Mouse (Mus musculus) heart, embryonic 15.5 days (tissue): Measurements from ENCODE around the gene Terb2. TPM values are rescaled to one million over a fixed set of nuclear protein-coding genes. Genes with fewer than 3 reads are reported as not detected.
"Not testable (repeated sequence)": the region's sequence is repeated elsewhere in the genome, so short reads cannot be mapped to it uniquely, and the experiment has no call there.

Experiments
- ATAC-seq: fragments of 200-750 bp; cut with Nextera tagmentation; replicated peaks from 2 replicates; pipeline ENCODE4 v1.8.0; 2017; ENCODE audit warnings: low read depth, moderate TSS enrichment; ENCODE audit not compliant: insufficient number of reproducible peaks, insufficient read depth, low FRiP score
- H3K27ac ChIP-seq: fragments of 300-500 bp; sonication (generic); 2 replicates; pipeline ENCODE4 v1.5.1; 2015; ENCODE audit warnings: mild to moderate bottlenecking, inconsistent platforms
- H3K27me3 ChIP-seq: fragments of 300-500 bp; sonication (generic); 2 replicates; pipeline ENCODE4 v1.6.1; 2015; ENCODE audit warnings: inconsistent platforms
- H3K36me3 ChIP-seq: fragments of 300-500 bp; sonication (generic); 2 replicates; pipeline ENCODE4 v1.6.1; 2015; ENCODE audit warnings: mild to moderate bottlenecking, inconsistent platforms
- H3K4me1 ChIP-seq: fragments of 300-500 bp; sonication (generic); replicated peaks from 2 replicates; pipeline ENCODE4 v1.6.1; 2015; ENCODE audit warnings: inconsistent platforms
- H3K4me2 ChIP-seq: fragments of 300-500 bp; sonication (generic); 2 replicates; pipeline ENCODE4 v1.6.1; 2015; ENCODE audit warnings: inconsistent platforms, mild to moderate bottlenecking, moderate library complexity
- H3K4me3 ChIP-seq: fragments of 300-500 bp; sonication (generic); 2 replicates; pipeline ENCODE4 v1.5.1; 2015; ENCODE audit warnings: mild to moderate bottlenecking, inconsistent platforms
- H3K9ac ChIP-seq: fragments of 300-500 bp; sonication (generic); 2 replicates; pipeline ENCODE4 v1.6.1; 2015; ENCODE audit warnings: mild to moderate bottlenecking, inconsistent platforms
- H3K9me3 ChIP-seq: fragments of 300-500 bp; sonication (generic); replicated peaks from 2 replicates; pipeline ENCODE4 v1.6.1; 2016; ENCODE audit warnings: inconsistent platforms
- WGBS: fragments of 180-500 bp; shearing (Covaris S2); methylation state at CpG from one replicate; pipeline ENCODE4 v1.1.7; 2015; ENCODE audit warnings: mixed read lengths; 5-methylcytosine and 5-hydroxymethylcytosine counted together
- polyA plus RNA-seq: library from polyadenylated mRNA; unstranded; fragments of >200 nt; fragmentation: Nextera tagmentation; extraction: Ambion mirVana; gene quantifications from 2 replicates; pipeline ENCODE4 v1.2.1, GENCODE M21; 2015

Gene Terb2
- polyA plus RNA-seq, 1 experiment from 2014 or later, result not detected

- ATAC-seq, result no peak
- Histone ChIP-seq H3K27me3 (no peaks in the 10 kb centered on the region), H3K4me2 (no peak overlapping the region), H3K9ac (no peak overlapping the region), H3K4me3 (no peak overlapping the region), H3K27ac (no peak overlapping the region), H3K4me1 (no peaks in the 10 kb centered on the region), H3K9me3 (no peaks in the 10 kb centered on the region), H3K36me3 (no peaks in the 10 kb centered on the region)
- WGBS, result 57% methylated on average over 2 of the region's 2 CpGs
Measured at GRCm38 (mm10) chr2:122206440-122207107, 20.5 kb downstream of the Terb2 start.

GRCm38 (mm10) chr2:122210534-122211228 lies 24.6 kb downstream of the Terb2 start:
- no peaks in the 10 kb centered on the region for H3K4me1 ChIP-seq
- H3K9ac ChIP-seq, result no peak overlapping the region
- WGBS, result 78% methylated on average over 3 of the region's 3 CpGs
- H3K27me3 ChIP-seq, result no peaks in the 10 kb centered on the region
- ATAC-seq, result no peak
- no peaks in the 10 kb centered on the region for H3K9me3 ChIP-seq
- no peaks in the 10 kb centered on the region for H3K36me3 ChIP-seq
- no peak overlapping the region for H3K4me3 ChIP-seq
- H3K4me2 ChIP-seq, result no peak overlapping the region
- no peak overlapping the region for H3K27ac ChIP-seq

GRCm38 (mm10) chr2:122217075-122217474 lies 31.0 kb downstream of the Terb2 start:
- H3K4me2 ChIP-seq, H3K9me3 ChIP-seq, H3K9ac ChIP-seq, H3K36me3 ChIP-seq, H3K4me1 ChIP-seq, H3K27me3 ChIP-seq, H3K27ac ChIP-seq, H3K4me3 ChIP-seq, ATAC-seq: not testable (repeated sequence)
- WGBS, result 73% methylated on average over 4 of the region's 4 CpGs

- H3K36me3 ChIP-seq, result no peaks in the 10 kb centered on the region
- H3K4me1 ChIP-seq, result no peaks in the 10 kb centered on the region; the same call in 1 of the 2 replicates
- no peaks in the 10 kb centered on the region for H3K27me3 ChIP-seq
- H3K9ac ChIP-seq, result no peak overlapping the region
- no peak for ATAC-seq
- H3K9me3 ChIP-seq, result no peaks in the 10 kb centered on the region
- H3K4me3 ChIP-seq, result no peak overlapping the region
- H3K27ac ChIP-seq, result no peak overlapping the region
- no peak overlapping the region for H3K4me2 ChIP-seq
- WGBS, result 74% methylated on average over 2 of the region's 2 CpGs
Measured at GRCm38 (mm10) chr2:122218234-122218633, 32.2 kb downstream of the Terb2 start.

GRCm38 (mm10) chr2:122221378-122221777 lies 35.3 kb downstream of the Terb2 start:
- no peaks in the 10 kb centered on the region for H3K36me3 ChIP-seq
- H3K4me2 ChIP-seq, result no peak overlapping the region
- 26% methylated on average over 4 of the region's 4 CpGs for WGBS
- no peak overlapping the region for H3K9ac ChIP-seq
- H3K4me3 ChIP-seq, result no peak overlapping the region
- H3K9me3 ChIP-seq, result no peaks in the 10 kb centered on the region
- no peaks in the 10 kb centered on the region; the same call in 1 of the 2 replicates for H3K4me1 ChIP-seq
- no peaks in the 10 kb centered on the region for H3K27me3 ChIP-seq
- no peak for ATAC-seq
- no peak overlapping the region for H3K27ac ChIP-seq

- H3K9ac ChIP-seq, result no peak overlapping the region
- no peaks in the 10 kb centered on the region for H3K36me3 ChIP-seq
- no peaks in the 10 kb centered on the region; the same call in 1 of the 2 replicates for H3K4me1 ChIP-seq
- no peak overlapping the region for H3K27ac ChIP-seq
- H3K4me2 ChIP-seq, result no peak overlapping the region
- ATAC-seq, result no peak
- no peaks in the 10 kb centered on the region for H3K9me3 ChIP-seq
- H3K4me3 ChIP-seq, result no peak overlapping the region
- no peaks in the 10 kb centered on the region for H3K27me3 ChIP-seq
- 17% methylated on average over 5 of the region's 5 CpGs for WGBS
Measured at GRCm38 (mm10) chr2:122221798-122222197, 35.7 kb downstream of the Terb2 start.

GRCm38 (mm10) chr2:122222272-122222671 lies 36.2 kb downstream of the Terb2 start:
- Histone ChIP-seq H3K36me3 (no peaks in the 10 kb centered on the region), H3K27ac (no peak overlapping the region), H3K9me3 (no peaks in the 10 kb centered on the region), H3K9ac (no peak overlapping the region), H3K4me1 (no peaks in the 10 kb centered on the region; the same call in 1 of the 2 replicates), H3K27me3 (no peaks in the 10 kb centered on the region), H3K4me3 (no peak overlapping the region), H3K4me2 (no peak overlapping the region)
- ATAC-seq, result no peak
- WGBS, result 70% methylated on average over 5 of the region's 5 CpGs

GRCm38 (mm10) chr2:122223654-122224053 lies 37.6 kb downstream of the Terb2 start:
- no peaks in the 10 kb centered on the region; the same call in 1 of the 2 replicates for H3K4me1 ChIP-seq

GRCm38 (mm10) chr2:122230395-122230794 lies 44.3 kb downstream of the Terb2 start:
- WGBS, result 79% methylated on average over 6 of the region's 6 CpGs
- Histone ChIP-seq H3K9ac (no peak overlapping the region), H3K4me2 (no peak overlapping the region), H3K4me3 (no peak overlapping the region), H3K27me3 (no peaks in the 10 kb centered on the region), H3K27ac (no peak overlapping the region), H3K9me3 (no peaks in the 10 kb centered on the region), H3K36me3 (no peaks in the 10 kb centered on the region), H3K4me1 (peaks cover 6% of the 10 kb centered on the region)
- no peak for ATAC-seq

More at GRCm38 (mm10) chr2:122223654-122224053, 37.6 kb downstream of the Terb2 start:
- H3K9me3 ChIP-seq, result no peaks in the 10 kb centered on the region
- H3K36me3 ChIP-seq, result no peaks in the 10 kb centered on the region
- H3K27me3 ChIP-seq, result no peaks in the 10 kb centered on the region
- H3K27ac ChIP-seq, result no peak overlapping the region
- H3K4me3 ChIP-seq, result no peak overlapping the region
- ATAC-seq, result no peak
- H3K4me2 ChIP-seq, result no peak overlapping the region
- no peak overlapping the region for H3K9ac ChIP-seq

- no peak overlapping the region for H3K9ac ChIP-seq
- WGBS, result 81% methylated on average over 9 of the region's 9 CpGs
- ATAC-seq, result no peak
Measured at GRCm38 (mm10) chr2:122231616-122232015, 45.5 kb downstream of the Terb2 start.

GRCm38 (mm10) chr2:122233341-122233740 lies 47.3 kb downstream of the Terb2 start:
- no peak for ATAC-seq
- peak overlapping the region; percentile 66; the same call in 1 of the 2 replicates for H3K4me3 ChIP-seq
- WGBS, result 54% methylated on average over 5 of the region's 5 CpGs

More at GRCm38 (mm10) chr2:122231616-122232015, 45.5 kb downstream of the Terb2 start:
- Histone ChIP-seq H3K4me2 (no peak overlapping the region), H3K27ac (no peak overlapping the region), H3K4me1 (peaks cover 10% of the 10 kb centered on the region), H3K9me3 (no peaks in the 10 kb centered on the region), H3K27me3 (no peaks in the 10 kb centered on the region), H3K4me3 (no peak overlapping the region), H3K36me3 (no peaks in the 10 kb centered on the region)

More at GRCm38 (mm10) chr2:122233341-122233740, 47.3 kb downstream of the Terb2 start:
- Histone ChIP-seq H3K4me1 (peaks cover 17% of the 10 kb centered on the region), H3K27ac (no peak overlapping the region), H3K9me3 (no peaks in the 10 kb centered on the region), H3K36me3 (no peaks in the 10 kb centered on the region), H3K4me2 (peak overlapping the region; percentile 81; the same call in 1 of the 2 replicates), H3K27me3 (no peaks in the 10 kb centered on the region), H3K9ac (no peak overlapping the region)
